Mouse (Mus musculus) embryonic facial prominence, embryonic 14.5 days (tissue): ENCODE measurements around the gene Olfr353. TPM values are rescaled to one million over a fixed set of nuclear protein-coding genes. Genes with fewer than 3 reads are reported as not detected.

Source experiments
- polyA plus RNA-seq: library from polyadenylated mRNA; unstranded; fragments of >200 nt; fragmentation: Nextera tagmentation; extraction: Ambion mirVana; gene quantifications from 2 replicates; pipeline ENCODE4 v1.2.1, GENCODE M21; 2014

The Olfr353 gene
- polyA plus RNA-seq, 1 experiment from 2014 or later = not detected

Other genes with a start within 250 kb of the Olfr353 start
- not detected in 2 replicates for gene Olfr346, start 207.1 kb downstream of the Olfr353 start, polyA plus RNA-seq
- gene Olfr347, start 161.0 kb downstream of the Olfr353 start, polyA plus RNA-seq = not detected in 2 replicates
- gene Olfr348, start 108.7 kb downstream of the Olfr353 start, polyA plus RNA-seq = not detected in 2 replicates
- 0.09 and 0.25 TPM in 2 replicates for gene Olfr50, start 102.4 kb downstream of the Olfr353 start, polyA plus RNA-seq
- gene Olfr3, start 75.9 kb downstream of the Olfr353 start, polyA plus RNA-seq = not detected in 2 replicates
- gene Olfr350, start 46.6 kb downstream of the Olfr353 start, polyA plus RNA-seq = not detected in 2 replicates
- not detected in 2 replicates for gene Olfr351, start 30.3 kb downstream of the Olfr353 start, polyA plus RNA-seq
- gene Olfr352, start 24.5 kb downstream of the Olfr353 start, polyA plus RNA-seq = not detected in 2 replicates
- not detected in 2 replicates for gene Olfr354, start 12.7 kb upstream of the Olfr353 start, polyA plus RNA-seq
- not detected in 2 replicates for gene Olfr355, start 36.0 kb upstream of the Olfr353 start, polyA plus RNA-seq
- not detected in 2 replicates for gene Olfr356, start 44.2 kb upstream of the Olfr353 start, polyA plus RNA-seq
- not detected in 2 replicates for gene Olfr357, start 100.9 kb upstream of the Olfr353 start, polyA plus RNA-seq
- gene Olfr358, start 116.4 kb upstream of the Olfr353 start, polyA plus RNA-seq = 0.06 TPM in 1 of 2 replicates, not detected in the other
- not detected in 2 replicates for gene Olfr360, start 172.8 kb upstream of the Olfr353 start, polyA plus RNA-seq
- gene Olfr361, start 196.4 kb upstream of the Olfr353 start, polyA plus RNA-seq = not detected in 2 replicates
- gene Olfr362, start 225.0 kb upstream of the Olfr353 start, polyA plus RNA-seq = not detected in 2 replicates
- gene Olfr364-ps1, start 246.4 kb upstream of the Olfr353 start, polyA plus RNA-seq = not detected in 2 replicates